Mouse (Mus musculus) frontal cortex, adult 2 months (tissue): ENCODE results near the gene Sphk2. TPM values are rescaled to one million over a fixed set of nuclear protein-coding genes. Genes with fewer than 3 reads are reported as not detected.
A peak's percentile ranks its signal among the peaks of the same experiment; 100 is the strongest.

Experiments
- DNase-seq, 2 experiments: peaks; one replicate each; pipeline ENCODE4 v3.0.0; 2022; ENCODE audit warnings: low spot score in 1 of 2; ENCODE audit errors: extremely low spot score in 1 of 2
- polyA plus RNA-seq: library from polyadenylated mRNA; depleted of rRNA; stranded (reverse); fragments of >200 nt; gene quantifications from 2 replicates; pipeline ENCODE4 v1.2.3, GENCODE M21; 2012

The Sphk2 gene
- polyA plus RNA-seq, 1 experiment = 22.4 TPM

- DNase-seq = peak in 1 of 2 experiments; percentile 1
These were observed 19.9 kb downstream of the Sphk2 start for GRCm38 (mm10) chr7:45697894-45698293.

GRCm38 (mm10) chr7:45695098-45695497 is 22.7 kb downstream of the Sphk2 start:
- DNase-seq = no peak

- DNase-seq = no peak
These were observed 23.7 kb downstream of the Sphk2 start, which contains the start of gene Sec1 for GRCm38 (mm10) chr7:45693921-45694591. Gene Sec1, minus strand, starts transcription at chr7:45694402.

GRCm38 (mm10) chr7:45692364-45692763 is 25.4 kb downstream of the Sphk2 start:
- DNase-seq = no peak

GRCm38 (mm10) chr7:45689800-45690199 is 28.0 kb downstream of the Sphk2 start:
- DNase-seq = no peak

- no peak for DNase-seq
These were observed 28.7 kb downstream of the Sphk2 start for GRCm38 (mm10) chr7:45689099-45689498.

GRCm38 (mm10) chr7:45686841-45687240 is 31.0 kb downstream of the Sphk2 start:
- DNase-seq = no peak

GRCm38 (mm10) chr7:45685811-45686210 is 32.0 kb downstream of the Sphk2 start:
- no peak for DNase-seq

- DNase-seq = no peak
These were observed 34.3 kb downstream of the Sphk2 start, which contains the start of gene Ntn5 for GRCm38 (mm10) chr7:45683396-45684050. Gene Ntn5, plus strand, starts transcription at chr7:45684022.

GRCm38 (mm10) chr7:45682144-45683126 is 35.4 kb downstream of the Sphk2 start:
- DNase-seq = peak in 1 of 2 experiments; percentile 93

- DNase-seq = no peak
These were observed 36.6 kb downstream of the Sphk2 start for GRCm38 (mm10) chr7:45681046-45681736.

GRCm38 (mm10) chr7:45679966-45680621 is 37.7 kb downstream of the Sphk2 start:
- DNase-seq = no peak

GRCm38 (mm10) chr7:45678513-45678912 is 39.3 kb downstream of the Sphk2 start:
- no peak for DNase-seq

- no peak for DNase-seq
These were observed 40.0 kb downstream of the Sphk2 start for GRCm38 (mm10) chr7:45677627-45678295.

GRCm38 (mm10) chr7:45668921-45669320 is 48.9 kb downstream of the Sphk2 start:
- DNase-seq = no peak

GRCm38 (mm10) chr7:45667761-45668160 is 50.0 kb downstream of the Sphk2 start:
- DNase-seq = no peak

GRCm38 (mm10) chr7:45666161-45666560 is 51.6 kb downstream of the Sphk2 start, which contains the start of gene Fut2:
Gene Fut2, minus strand, starts transcription at chr7:45666394.
- no peak for DNase-seq

- no peak for DNase-seq
These were observed 52.3 kb downstream of the Sphk2 start for GRCm38 (mm10) chr7:45665303-45666138.
